Mouse (Mus musculus): ENCODE measurements around the gene Utp4. TPM values are rescaled to one million over a fixed set of nuclear protein-coding genes. Genes with fewer than 3 reads are reported as not detected.

Gene Utp4
- polyA plus RNA-seq, 1 experiment, result 18.9 TPM

- WGBS, result 57% methylated on average over 14 of the region's 14 CpGs
- Histone ChIP-seq H3K27ac (ENCODE audit: control insufficient read depth, insufficient read depth, low read depth, low read length, poor library complexity) (no peak overlapping the region), H3K4me1 (ENCODE audit: control insufficient read depth, insufficient read depth, low read length) (peaks cover 3% of the 10 kb centered on the region), H3K4me3 (replicated peaks; ENCODE audit: control insufficient read depth, low read depth, low read length) (peak overlapping the region; percentile 24)
- TF ChIP-seq CTCF (IDR thresholded peaks at IDR 0.05; ENCODE audit: control insufficient read depth, insufficient read depth, low read length), result no peak
- no peak for TF ChIP-seq POLR2A (IDR thresholded peaks at IDR 0.05; ENCODE audit: borderline replicate concordance, control insufficient read depth, low read depth, low read length)
These were observed 43.8 kb downstream of the Utp4 start for GRCm38 (mm10) chr8:106937081-106937800.

- TF ChIP-seq CTCF (IDR thresholded peaks at IDR 0.05; ENCODE audit: control insufficient read depth, insufficient read depth, low read length) (no peak), POLR2A (IDR thresholded peaks at IDR 0.05; ENCODE audit: borderline replicate concordance, control insufficient read depth, low read depth, low read length) (no peak)
- Histone ChIP-seq H3K27ac (ENCODE audit: control insufficient read depth, insufficient read depth, low read depth, low read length, poor library complexity) (no peak overlapping the region), H3K4me3 (replicated peaks; ENCODE audit: control insufficient read depth, low read depth, low read length) (no peak overlapping the region), H3K4me1 (ENCODE audit: control insufficient read depth, insufficient read depth, low read length) (peaks cover 1% of the 10 kb centered on the region; the same call in 1 of the 2 replicates)
- 84% methylated on average over 3 of the region's 3 CpGs for WGBS
These were observed 48.4 kb downstream of the Utp4 start for GRCm38 (mm10) chr8:106941806-106942205.

- 78% methylated on average over 3 of the region's 3 CpGs for WGBS
- TF ChIP-seq POLR2A (IDR thresholded peaks at IDR 0.05; ENCODE audit: borderline replicate concordance, control insufficient read depth, low read depth, low read length) (no peak), CTCF (IDR thresholded peaks at IDR 0.05; ENCODE audit: control insufficient read depth, insufficient read depth, low read length) (no peak)
- no peaks in the 10 kb centered on the region for H3K4me1 ChIP-seq (ENCODE audit: control insufficient read depth, insufficient read depth, low read length)
- H3K27ac ChIP-seq (ENCODE audit: control insufficient read depth, insufficient read depth, low read depth, low read length, poor library complexity), result no peak overlapping the region
- no peak overlapping the region for H3K4me3 ChIP-seq (replicated peaks; ENCODE audit: control insufficient read depth, low read depth, low read length)
These were observed 50.5 kb downstream of the Utp4 start for GRCm38 (mm10) chr8:106943874-106944418.

- TF ChIP-seq CTCF (IDR thresholded peaks at IDR 0.05; ENCODE audit: control insufficient read depth, insufficient read depth, low read length) (no peak), POLR2A (IDR thresholded peaks at IDR 0.05; ENCODE audit: borderline replicate concordance, control insufficient read depth, low read depth, low read length) (no peak)
- Histone ChIP-seq H3K27ac (ENCODE audit: control insufficient read depth, insufficient read depth, low read depth, low read length, poor library complexity) (no peak overlapping the region), H3K4me1 (ENCODE audit: control insufficient read depth, insufficient read depth, low read length) (no peaks in the 10 kb centered on the region), H3K4me3 (replicated peaks; ENCODE audit: control insufficient read depth, low read depth, low read length) (no peak overlapping the region)
- WGBS, result 79% methylated on average over 3 of the region's 3 CpGs
These were observed 51.3 kb downstream of the Utp4 start for GRCm38 (mm10) chr8:106944756-106945155.

- Histone ChIP-seq H3K4me3 (replicated peaks; ENCODE audit: control insufficient read depth, low read depth, low read length) (no peak overlapping the region), H3K4me1 (ENCODE audit: control insufficient read depth, insufficient read depth, low read length) (no peaks in the 10 kb centered on the region), H3K27ac (ENCODE audit: control insufficient read depth, insufficient read depth, low read depth, low read length, poor library complexity) (no peak overlapping the region)
- 69% methylated on average over 3 of the region's 3 CpGs for WGBS
- TF ChIP-seq POLR2A (IDR thresholded peaks at IDR 0.05; ENCODE audit: borderline replicate concordance, control insufficient read depth, low read depth, low read length) (no peak), CTCF (IDR thresholded peaks at IDR 0.05; ENCODE audit: control insufficient read depth, insufficient read depth, low read length) (no peak)
These were observed 55.3 kb downstream of the Utp4 start for GRCm38 (mm10) chr8:106948678-106949243.

GRCm38 (mm10) chr8:106951707-106952106, 58.3 kb downstream of the Utp4 start:
- no peak overlapping the region for H3K4me3 ChIP-seq (replicated peaks; ENCODE audit: control insufficient read depth, low read depth, low read length)
- WGBS, result 74% methylated on average over 4 of the region's 4 CpGs
- no peak for TF ChIP-seq POLR2A (IDR thresholded peaks at IDR 0.05; ENCODE audit: borderline replicate concordance, control insufficient read depth, low read depth, low read length)
- no peak for TF ChIP-seq CTCF (IDR thresholded peaks at IDR 0.05; ENCODE audit: control insufficient read depth, insufficient read depth, low read length)
- H3K27ac ChIP-seq (ENCODE audit: control insufficient read depth, insufficient read depth, low read depth, low read length, poor library complexity), result no peak overlapping the region
- peaks cover 1% of the 10 kb centered on the region; the same call in 1 of the 2 replicates for H3K4me1 ChIP-seq (ENCODE audit: control insufficient read depth, insufficient read depth, low read length)

- no peak overlapping the region for H3K27ac ChIP-seq (ENCODE audit: control insufficient read depth, insufficient read depth, low read depth, low read length, poor library complexity)
- H3K4me3 ChIP-seq (replicated peaks; ENCODE audit: control insufficient read depth, low read depth, low read length), result no peak overlapping the region
- TF ChIP-seq CTCF (IDR thresholded peaks at IDR 0.05; ENCODE audit: control insufficient read depth, insufficient read depth, low read length) (no peak), POLR2A (IDR thresholded peaks at IDR 0.05; ENCODE audit: borderline replicate concordance, control insufficient read depth, low read depth, low read length) (no peak)
- 43% methylated on average over 4 of the region's 4 CpGs for WGBS
- H3K4me1 ChIP-seq (ENCODE audit: control insufficient read depth, insufficient read depth, low read length), result peaks cover 1% of the 10 kb centered on the region; the same call in 1 of the 2 replicates
These were observed 60.1 kb downstream of the Utp4 start for GRCm38 (mm10) chr8:106953571-106953970.

- 79% methylated on average over 3 of the region's 3 CpGs for WGBS
- Histone ChIP-seq H3K27ac (ENCODE audit: control insufficient read depth, insufficient read depth, low read depth, low read length, poor library complexity) (no peak overlapping the region), H3K4me3 (replicated peaks; ENCODE audit: control insufficient read depth, low read depth, low read length) (no peak overlapping the region), H3K4me1 (ENCODE audit: control insufficient read depth, insufficient read depth, low read length) (peaks cover 1% of the 10 kb centered on the region; the same call in 1 of the 2 replicates)
- no peak for TF ChIP-seq CTCF (IDR thresholded peaks at IDR 0.05; ENCODE audit: control insufficient read depth, insufficient read depth, low read length)
- no peak for TF ChIP-seq POLR2A (IDR thresholded peaks at IDR 0.05; ENCODE audit: borderline replicate concordance, control insufficient read depth, low read depth, low read length)
These were observed 63.6 kb downstream of the Utp4 start for GRCm38 (mm10) chr8:106957086-106957485.

Measured in bone marrow, adult 2 months (tissue).